Mouse (Mus musculus) C2C12 (cell line): Measurements from ENCODE around the gene Ak7.

ENCODE experiments used
- CTCF ChIP-seq: IDR thresholded peaks from one replicate; pipeline ENCODE4 v1.5.1; 2011; ENCODE audit not compliant: control insufficient read depth, insufficient read depth, insufficient read length
- MAX ChIP-seq: IDR thresholded peaks from one replicate; pipeline ENCODE4 v1.6.1; 2011; ENCODE audit warnings: mild to moderate bottlenecking, control low read depth
- USF1 ChIP-seq: IDR thresholded peaks from one replicate; pipeline ENCODE4 v1.6.1; 2011; ENCODE audit warnings: low read depth, mild to moderate bottlenecking, control low read depth, moderate library complexity

DNA sequence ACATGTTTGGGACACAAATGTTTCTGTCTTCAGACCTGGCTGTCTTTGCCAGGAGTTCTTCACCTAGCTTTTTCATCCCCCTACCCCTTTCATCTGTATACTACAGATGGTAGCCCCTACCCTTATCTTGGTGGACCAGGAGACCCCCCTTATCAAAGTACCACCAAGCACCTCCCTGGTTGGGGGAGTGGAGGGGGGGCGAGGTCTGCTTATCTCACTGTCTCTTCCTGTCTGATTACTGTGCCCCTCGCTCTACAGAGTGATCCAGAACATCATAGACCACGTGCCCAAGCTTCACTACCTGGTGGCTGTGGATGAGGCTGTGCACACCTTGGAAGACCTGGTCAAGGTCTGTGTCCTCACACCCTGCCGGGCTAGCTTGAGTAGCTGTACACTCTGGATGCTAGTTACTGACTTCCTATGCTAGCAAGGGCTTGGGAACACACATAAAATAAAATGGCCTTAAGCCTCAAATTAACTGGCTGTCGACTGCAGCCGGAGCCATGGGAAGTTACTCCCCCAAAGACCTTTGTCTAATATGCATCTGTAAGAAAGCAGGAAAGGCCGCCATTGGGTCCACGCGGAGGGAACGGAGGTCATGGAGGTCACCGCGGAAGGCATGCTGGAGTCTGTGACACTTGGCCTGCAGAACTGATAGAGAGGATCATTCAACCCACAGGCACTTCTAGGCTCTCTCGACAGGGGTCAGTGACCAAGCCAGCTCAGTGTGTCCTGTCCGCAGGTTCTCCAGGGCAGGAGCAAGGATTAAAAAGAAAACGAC is 32.7 kb downstream of the Ak7 start:
- TF ChIP-seq CTCF (no peak), USF1 (no peak), MAX (no peak)
